Mouse (Mus musculus) adrenal gland, adult (tissue): ENCODE results near the gene Olfr152.

Source experiments
- DNase-seq, 2 experiments: peaks; one replicate each; pipeline ENCODE4 v3.0.0; 2022 to 2023; ENCODE audit warnings: low spot score in 1 of 2; ENCODE audit not compliant: inconsistent age in 2 of 2

The Olfr152 gene

GRCm38 (mm10) chr2:87779183-87779582, at the start of gene Olfr152:
Olfr152 (plus strand) TSS chr2:87779483.
- no peak for DNase-seq

- no peak for DNase-seq
Measured at GRCm38 (mm10) chr2:87739878-87740277, 39.4 kb upstream of the Olfr152 start, which contains the start of gene Olfr1138. Olfr1138 (minus strand) TSS chr2:87739978.

- no peak for DNase-seq
Measured at GRCm38 (mm10) chr2:87743452-87743851, 35.8 kb upstream of the Olfr152 start, which contains the start of gene Olfr1140. Olfr1140 (plus strand) TSS chr2:87743752.

GRCm38 (mm10) chr2:87753891-87754290, 25.4 kb upstream of the Olfr152 start, which contains the start of gene Olfr1141:
Olfr1141 (minus strand) TSS chr2:87753991.
- DNase-seq, result no peak

GRCm38 (mm10) chr2:87776143-87776542, 3.1 kb upstream of the Olfr152 start:
- DNase-seq, result no peak

GRCm38 (mm10) chr2:87800292-87800691, 21.0 kb downstream of the Olfr152 start, which contains the start of gene Olfr1143:
Olfr1143 (plus strand) TSS chr2:87800592.
- no peak for DNase-seq

GRCm38 (mm10) chr2:87809522-87809921, 30.2 kb downstream of the Olfr152 start, which contains the start of gene Olfr1145:
Olfr1145 (plus strand) TSS chr2:87809822.
- DNase-seq, result no peak

- peak in 1 of 2 experiments; percentile 6 for DNase-seq
Measured at GRCm38 (mm10) chr2:87830233-87830632, 51.0 kb downstream of the Olfr152 start, which contains the start of gene Olfr1148. Olfr1148 (plus strand) TSS chr2:87830533.
